Mouse (Mus musculus): ENCODE results near the gene Caskin1.

The Caskin1 gene

DNA sequence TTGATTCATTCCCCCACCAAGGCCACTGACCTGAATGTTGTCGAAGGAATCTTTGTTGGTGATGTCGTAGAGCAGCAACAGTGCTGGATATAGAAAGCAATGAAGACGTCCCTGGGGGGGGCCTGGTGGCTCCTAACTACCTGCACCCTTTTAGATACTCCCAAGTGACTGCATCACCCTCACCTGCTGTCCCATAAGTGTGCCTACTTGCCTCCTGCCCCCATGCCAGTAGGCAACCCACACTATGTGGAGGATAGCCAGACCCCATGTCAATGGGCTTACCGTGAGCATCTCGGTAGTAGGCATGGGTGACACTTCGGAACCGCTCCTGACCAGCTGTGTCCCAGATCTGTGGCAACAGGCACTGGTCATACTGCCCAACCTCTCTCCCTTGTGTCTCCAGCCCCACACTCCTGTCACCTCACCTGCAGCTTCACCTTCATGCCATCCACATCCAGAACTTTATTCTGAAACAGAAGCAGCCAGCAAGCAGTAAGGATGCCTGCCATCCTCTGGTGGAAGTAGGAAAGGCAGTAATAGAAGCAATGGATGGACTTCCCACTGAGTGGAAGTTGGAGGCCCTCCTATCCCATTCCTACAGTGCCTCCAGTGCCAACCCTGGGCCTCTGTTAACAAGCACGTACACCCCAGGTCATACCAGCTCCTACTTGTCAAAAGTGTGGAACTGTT lies 42.1 kb downstream of the Caskin1 start:
- in situ Hi-C loops (cut with MboI; ENCODE audit: low sequenced_read_pairs) = loop anchor here (10.0 kb wide), 1 partner anchor 124 kb away; the partner anchor contains the start of genes Npw and Slc9a3r2

DNA sequence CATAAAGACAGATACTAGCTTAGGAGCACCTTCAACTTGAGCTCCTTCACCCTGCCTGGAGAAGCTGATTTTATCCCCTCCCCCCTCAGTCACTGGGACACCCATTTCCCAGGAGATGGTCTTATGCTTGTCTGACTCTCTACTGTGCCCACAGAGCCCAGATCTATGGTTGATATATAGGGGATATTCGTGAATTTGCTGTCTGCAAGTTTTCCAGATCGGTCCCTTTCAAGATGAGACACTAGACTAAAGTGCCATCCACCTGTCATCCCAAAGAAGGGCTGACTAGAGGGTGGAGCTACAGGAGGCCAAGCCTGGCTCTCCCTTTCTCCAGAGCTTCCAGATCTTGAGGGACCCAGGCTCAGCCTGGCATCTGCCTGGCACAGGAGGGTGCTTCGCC lies 42.7 kb downstream of the Caskin1 start:
- in situ Hi-C loops (cut with MboI; ENCODE audit: low sequenced_read_pairs) = loop anchor here (10.0 kb wide), 1 partner anchor 124 kb away; the partner anchor contains the start of genes Npw and Slc9a3r2

DNA sequence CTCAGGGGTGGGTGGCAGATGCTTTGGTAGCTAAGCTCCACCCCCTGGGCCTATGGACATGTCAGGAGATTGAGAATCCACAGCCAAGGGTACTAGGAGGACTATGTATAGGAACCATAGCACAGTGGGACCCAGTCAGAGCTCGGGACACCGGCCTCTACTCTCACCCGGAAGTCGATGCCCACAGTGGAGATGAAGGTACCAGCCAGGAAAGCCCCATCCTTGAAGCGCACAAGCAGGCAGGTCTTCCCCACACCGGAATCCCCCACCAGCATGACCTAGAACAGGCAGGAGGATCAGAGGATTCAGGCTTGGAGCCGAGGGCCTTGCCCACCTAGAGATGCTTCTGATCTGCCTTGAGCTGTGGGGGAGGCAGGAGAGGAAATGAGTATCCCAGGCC lies 43.6 kb downstream of the Caskin1 start:
- in situ Hi-C loops (cut with MboI; ENCODE audit: low sequenced_read_pairs) = loop anchor here (10.0 kb wide), 1 partner anchor 123 kb away; the partner anchor contains the start of genes Npw and Slc9a3r2

DNA sequence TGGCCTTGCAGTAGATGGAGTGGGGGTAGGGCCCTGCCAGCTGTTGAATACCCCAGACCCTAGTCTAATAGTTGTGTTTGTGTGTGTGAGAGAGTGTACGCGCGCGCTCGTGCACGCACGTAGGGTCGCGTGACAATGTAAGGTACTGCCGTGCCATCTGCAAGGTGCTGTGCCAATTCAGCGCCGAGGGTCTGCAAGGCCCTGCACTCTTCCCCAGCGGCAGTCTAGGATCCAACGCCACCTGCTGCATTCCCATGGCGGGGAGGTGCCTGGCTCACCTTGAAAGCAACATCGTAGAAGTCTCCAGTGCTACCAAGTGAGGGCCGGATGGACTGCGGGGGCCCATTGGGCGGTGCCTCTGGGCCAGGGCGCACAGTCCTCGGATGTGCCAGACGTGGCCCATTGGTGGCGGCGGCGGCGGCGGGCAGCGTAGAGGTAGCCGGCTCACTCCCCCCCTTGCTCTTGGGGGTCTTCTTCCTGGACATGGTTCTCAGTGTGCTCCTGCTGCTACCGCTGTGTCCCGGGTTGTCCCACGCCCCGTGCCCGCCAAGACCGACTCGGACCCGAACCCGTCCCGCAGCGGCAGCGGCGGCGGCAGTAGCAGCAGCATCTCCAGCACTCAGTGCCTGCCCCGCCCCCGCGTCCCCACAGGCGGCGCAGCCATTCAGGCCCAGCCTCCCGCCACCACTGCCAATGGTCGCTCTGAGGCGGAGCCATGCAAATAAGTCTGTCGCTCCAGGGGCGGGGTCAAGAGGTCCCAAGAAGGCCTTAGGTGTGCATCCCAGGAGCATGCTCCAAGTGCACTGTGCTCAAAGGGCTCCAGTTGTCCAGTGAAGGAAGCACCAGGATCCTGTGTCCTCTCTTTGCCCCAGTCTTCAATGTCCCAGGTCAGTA lies 44.9 kb downstream of the Caskin1 start:
- in situ Hi-C loops (cut with MboI; ENCODE audit: low sequenced_read_pairs) = loop anchor here (10.0 kb wide), 1 partner anchor 121 kb away; the partner anchor contains the start of genes Npw and Slc9a3r2

DNA sequence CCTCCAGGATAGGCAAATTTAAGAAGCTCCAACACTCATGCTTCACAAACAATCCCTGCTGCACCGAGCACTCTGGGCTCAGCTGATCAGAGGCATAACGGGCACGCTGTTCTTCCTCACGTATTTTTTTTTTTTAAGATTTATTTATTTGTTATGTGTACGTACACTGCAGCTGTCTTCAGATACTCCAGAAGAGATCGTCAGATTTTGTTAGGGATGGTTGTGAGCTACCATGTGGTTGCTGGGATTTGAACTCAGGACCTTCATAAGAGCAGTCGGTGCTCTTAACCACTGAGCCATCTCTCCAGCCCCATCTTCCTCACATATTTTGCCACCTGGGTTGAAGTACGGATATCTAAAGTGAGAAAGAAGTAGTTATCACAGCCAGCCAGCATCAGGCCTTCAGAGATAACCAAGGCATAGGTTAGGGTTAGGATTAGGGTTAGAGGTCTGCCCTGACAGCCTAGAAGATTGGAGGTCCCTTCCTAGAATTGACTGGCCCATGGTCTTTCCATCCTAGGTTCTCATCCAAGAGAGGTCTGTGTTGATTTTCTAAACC lies 45.8 kb downstream of the Caskin1 start, which contains the start of gene Rab26:
Gene Rab26 (minus strand): TSS at position 51 of the 559 bp plus-strand sequence.
- in situ Hi-C loops (cut with MboI; ENCODE audit: low sequenced_read_pairs) = loop anchor here (10.0 kb wide), 1 partner anchor 121 kb away; the partner anchor contains the start of genes Npw and Slc9a3r2

DNA sequence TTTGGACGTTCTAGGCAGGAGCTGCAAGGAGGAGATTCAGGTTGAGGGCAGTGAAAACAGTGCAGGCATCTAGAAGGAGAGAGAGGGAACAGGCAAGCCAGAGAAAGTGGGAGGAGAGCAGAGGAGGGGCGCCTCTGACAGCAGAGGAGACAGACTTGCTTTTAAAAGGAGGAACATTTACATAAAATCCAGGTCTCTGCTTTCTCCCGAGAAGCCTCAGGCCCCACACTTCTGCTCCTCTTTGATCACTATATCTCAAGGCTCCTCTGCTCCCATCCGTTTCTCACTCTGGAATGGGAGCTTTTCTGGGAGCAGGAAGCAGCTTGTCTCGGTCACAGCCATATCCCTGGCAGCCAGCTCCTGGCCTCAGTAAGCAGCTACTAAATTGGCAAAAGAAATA lies 46.9 kb downstream of the Caskin1 start:
- in situ Hi-C loops (cut with MboI; ENCODE audit: low sequenced_read_pairs) = loop anchor here (10.0 kb wide), 1 partner anchor 120 kb away; the partner anchor contains the start of genes Npw and Slc9a3r2

DNA sequence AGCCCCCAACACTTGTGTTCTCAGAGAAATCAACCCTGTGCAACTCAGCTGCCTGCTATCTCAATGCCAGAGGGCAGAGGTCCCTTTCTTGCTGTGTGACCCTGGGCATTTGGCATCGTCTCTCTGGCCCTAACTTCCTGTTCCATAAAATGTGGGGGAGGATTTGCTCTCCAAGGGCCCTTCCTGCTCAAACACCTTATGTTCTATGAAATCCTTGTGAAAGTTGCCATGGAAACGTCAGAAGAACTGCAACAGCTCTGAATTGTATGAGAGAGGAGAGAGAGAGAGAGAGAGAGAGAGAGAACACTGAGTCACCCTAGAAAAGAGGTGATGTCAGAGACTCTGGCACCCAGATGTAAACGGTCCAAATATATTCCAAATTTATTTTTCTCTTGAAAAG lies 49.1 kb downstream of the Caskin1 start:
- in situ Hi-C loops (cut with MboI; ENCODE audit: low sequenced_read_pairs) = loop anchor here (10.0 kb wide), 1 partner anchor 117 kb away; the partner anchor contains the start of genes Npw and Slc9a3r2

DNA sequence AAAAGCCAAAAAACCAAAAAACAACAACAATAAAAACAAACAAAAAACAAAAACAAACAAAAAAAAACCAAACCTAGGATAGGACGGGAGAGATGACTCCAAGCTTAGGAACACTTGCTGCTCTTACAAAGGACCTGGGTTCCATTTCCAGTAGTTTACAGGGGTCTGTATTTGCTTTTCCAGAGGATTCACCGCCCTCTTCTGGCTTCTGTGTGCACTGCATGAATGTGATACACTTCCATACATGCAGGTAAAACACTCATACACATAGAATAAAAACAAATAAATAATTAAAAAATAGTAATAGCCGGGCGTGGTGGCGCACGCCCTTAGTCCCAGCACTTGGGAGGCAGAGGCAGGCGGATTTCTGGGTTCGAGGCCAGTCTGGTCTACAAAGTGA lies 50.5 kb downstream of the Caskin1 start:
- in situ Hi-C loops (cut with MboI; ENCODE audit: low sequenced_read_pairs) = loop anchor here (10.0 kb wide), 1 partner anchor 116 kb away; the partner anchor contains the start of genes Npw and Slc9a3r2

DNA sequence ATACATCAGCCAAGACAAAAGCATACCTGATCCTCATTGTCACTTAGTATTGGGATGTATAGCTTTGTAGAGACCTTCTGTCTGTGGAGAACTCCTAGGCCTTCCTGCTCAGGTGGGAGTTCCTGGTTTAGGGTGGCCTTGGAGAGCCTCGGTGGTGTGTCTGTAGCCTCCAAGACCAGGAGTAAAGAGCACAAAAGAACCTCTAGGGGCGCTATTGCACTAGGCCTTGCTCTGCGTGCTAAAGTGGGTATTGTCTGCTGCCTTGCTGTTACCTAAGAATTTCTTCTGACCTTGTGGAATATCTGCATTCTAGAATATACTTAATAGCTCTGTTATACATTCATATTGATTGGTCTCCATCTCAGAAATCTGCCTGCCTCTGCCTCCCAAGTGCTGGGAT lies 52.0 kb downstream of the Caskin1 start:
- in situ Hi-C loops (cut with MboI; ENCODE audit: low sequenced_read_pairs) = no loop called here

DNA sequence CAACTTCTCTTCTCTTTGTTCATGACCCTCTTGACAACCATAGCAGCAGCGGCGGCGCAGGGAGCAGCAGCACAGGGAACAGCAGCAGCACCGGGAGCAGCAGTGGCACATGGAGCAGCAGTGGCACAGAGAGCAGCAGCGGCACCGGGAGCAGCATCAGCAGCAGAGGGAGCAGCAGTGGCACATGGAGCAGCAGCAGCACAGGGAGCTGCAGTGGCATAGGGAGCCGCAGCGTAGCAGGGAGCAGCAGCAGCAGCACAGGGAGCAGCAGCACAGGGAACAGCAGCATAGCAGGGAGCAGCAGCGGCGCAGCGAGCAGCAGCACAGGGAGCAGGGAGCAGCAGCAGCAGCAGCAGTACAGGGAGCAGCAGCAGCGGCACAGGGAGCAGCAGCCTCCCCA lies 56.2 kb downstream of the Caskin1 start:
- in situ Hi-C loops (cut with MboI; ENCODE audit: low sequenced_read_pairs) = no loop called here

DNA sequence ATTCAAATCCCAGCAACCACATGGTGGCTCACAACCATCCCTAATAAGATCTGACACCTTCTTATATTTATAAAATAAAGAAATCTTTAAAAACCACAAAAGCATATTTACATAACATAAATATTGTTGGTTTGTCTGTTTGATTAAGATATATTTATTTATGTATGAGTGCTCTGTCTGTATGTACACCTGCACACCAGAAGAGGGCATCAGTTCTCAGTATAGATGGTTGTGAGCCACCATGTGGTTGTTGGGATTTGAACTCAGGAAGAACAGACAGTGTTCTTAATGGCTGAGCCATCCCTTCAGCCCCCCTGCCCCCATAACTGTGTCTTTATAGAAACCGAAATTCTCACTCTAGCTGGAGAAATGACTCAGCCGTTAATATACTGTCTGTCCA lies 56.8 kb downstream of the Caskin1 start:
- in situ Hi-C loops (cut with MboI; ENCODE audit: low sequenced_read_pairs) = no loop called here

DNA sequence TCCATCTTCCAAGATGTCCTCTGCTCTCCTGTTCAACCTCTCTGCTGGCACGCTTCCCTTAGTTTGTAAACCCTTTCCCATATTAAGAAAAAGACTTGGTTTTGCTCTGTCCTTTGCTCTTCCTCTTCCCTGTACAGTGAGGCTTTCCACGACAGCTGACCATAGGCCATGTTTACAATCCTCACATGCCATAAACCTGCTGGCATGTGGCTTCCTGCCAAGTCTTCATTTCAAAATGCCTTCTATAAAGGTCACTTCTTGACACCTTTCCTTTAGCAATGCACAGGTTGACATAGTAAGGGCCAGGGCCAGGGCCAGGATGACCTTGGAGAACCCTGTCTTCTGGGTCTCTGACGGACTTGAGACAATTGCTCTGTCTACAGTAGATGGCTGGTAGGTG lies 57.8 kb downstream of the Caskin1 start:
- in situ Hi-C loops (cut with MboI; ENCODE audit: low sequenced_read_pairs) = no loop called here

DNA sequence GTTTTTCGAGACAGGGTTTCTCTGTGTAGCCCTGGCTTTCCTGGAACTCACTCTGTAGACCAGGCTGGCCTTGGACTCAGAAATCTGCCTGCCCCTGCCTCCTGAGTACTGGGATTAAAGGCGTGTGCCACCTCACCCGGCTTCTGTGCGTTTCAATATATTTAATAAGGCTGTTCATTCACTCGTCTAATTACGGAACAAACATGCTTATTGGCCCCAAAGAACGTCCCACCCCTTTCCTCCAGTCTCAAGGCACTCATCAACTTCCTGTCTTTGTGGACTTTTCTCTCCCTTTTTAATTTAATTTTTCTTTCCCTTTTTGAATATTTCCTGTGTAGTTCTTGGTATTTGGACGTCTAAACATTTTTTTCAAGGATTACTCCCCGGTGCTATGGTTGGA lies 60.0 kb downstream of the Caskin1 start:
- in situ Hi-C loops (cut with MboI; ENCODE audit: low sequenced_read_pairs) = no loop called here

DNA sequence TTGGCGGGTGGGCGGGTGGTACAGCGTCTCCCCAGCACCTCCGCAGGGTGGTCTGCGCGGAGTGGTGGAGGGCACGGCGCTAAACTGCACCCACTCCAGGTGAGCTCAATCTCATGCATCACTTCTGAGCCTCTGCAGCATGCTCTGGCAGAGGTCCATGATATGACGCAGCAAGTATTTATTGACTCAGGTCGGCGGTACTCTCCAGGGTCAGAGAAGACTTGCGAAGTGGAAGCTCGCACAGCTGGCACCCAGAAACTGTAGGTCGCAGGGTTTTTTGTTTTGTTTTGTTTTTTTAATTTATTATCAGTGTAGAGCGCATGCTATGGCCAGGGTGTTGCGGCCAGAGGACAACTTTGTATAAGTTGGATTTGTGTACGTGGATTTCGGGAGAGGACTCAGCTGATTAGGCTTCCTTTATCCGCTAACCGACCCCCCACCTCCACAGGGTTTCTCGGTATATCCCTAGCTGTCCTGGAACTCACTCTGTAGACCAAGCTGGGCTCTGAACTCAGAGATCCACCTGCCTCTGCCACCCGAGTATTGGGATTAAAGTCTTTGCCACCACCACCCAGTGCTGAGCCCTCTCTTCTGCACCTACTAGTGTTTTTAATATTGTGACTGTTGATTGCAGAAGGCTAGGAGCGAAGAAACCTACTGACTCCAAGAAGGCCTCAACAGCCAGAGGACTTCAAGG lies 60.7 kb downstream of the Caskin1 start:
- in situ Hi-C loops (cut with MboI; ENCODE audit: low sequenced_read_pairs) = no loop called here

DNA sequence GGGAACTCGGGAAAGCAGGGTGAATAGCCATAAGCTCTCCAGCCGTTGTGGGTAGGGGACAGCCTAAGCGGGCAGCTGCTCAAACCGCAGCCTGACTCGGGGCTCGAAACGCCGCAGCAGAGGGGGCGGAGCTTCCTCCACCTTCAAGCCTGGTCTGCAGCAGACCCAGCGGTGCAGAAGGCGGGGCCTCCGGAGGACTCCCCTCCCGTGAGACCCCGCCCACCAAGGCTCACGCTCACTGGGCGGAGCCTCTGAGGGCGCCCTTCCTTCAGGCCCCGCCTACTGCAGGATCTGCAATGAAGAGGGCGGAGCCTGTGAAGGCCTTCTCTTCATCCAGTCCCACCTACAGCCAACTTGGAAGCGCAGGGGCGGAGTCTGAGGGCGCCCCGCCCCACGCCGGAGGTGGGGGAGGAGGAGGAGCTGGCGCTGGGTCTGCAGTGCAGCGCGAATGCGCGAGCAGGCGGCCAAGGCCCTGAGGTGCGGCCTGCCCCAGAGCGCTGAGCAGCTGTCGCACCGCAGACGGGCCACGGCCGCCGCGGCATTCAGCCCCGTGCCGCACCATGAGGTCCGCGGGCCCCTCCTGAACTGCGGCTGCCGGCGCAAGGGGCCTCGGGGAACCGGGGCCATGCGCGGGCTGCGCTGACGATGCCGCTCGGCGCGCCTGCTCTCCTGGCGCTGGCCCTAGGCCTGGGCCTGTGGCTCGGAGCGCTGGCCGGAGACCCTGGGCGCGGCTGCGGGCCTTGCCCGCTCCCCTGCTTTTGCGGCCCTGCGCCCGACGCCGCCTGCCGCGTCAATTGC lies 61.4 kb downstream of the Caskin1 start, which contains the start of gene Pkd1:
Gene Pkd1 (plus strand): TSS at position 217 of the 798 bp plus-strand sequence.
- in situ Hi-C loops (cut with MboI; ENCODE audit: low sequenced_read_pairs) = no loop called here

DNA sequence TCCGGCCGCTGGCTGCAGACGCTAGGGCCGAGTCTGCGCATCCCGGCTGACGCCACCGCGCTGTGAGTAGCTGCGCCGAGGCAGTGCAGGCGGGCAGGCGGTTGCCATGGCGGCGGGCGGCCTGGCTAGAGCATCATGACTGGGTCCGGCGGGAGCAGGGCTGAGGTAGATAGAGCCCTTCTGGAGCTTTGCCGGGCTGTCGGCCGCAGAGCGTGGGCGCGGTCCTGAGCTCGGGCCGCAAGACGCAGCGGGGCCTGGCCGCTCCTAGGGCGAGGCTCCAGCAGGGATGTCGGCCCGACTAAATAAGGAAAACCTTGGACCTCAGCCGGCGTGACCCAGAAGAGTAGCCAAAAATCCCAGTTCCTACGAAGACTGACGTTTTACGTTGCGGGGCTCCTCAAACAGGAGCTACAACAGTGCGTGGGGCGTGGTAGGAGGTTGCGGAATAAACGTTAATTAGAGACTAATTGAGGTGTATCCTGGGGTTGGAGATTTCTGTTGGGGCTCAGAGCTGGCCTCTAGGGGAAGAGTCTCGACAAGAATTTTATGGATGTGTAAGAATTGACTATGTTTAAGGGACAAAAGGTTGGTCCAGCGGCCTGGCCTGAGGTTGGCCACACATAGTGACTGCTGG lies 62.1 kb downstream of the Caskin1 start:
- in situ Hi-C loops (cut with MboI; ENCODE audit: low sequenced_read_pairs) = no loop called here

DNA sequence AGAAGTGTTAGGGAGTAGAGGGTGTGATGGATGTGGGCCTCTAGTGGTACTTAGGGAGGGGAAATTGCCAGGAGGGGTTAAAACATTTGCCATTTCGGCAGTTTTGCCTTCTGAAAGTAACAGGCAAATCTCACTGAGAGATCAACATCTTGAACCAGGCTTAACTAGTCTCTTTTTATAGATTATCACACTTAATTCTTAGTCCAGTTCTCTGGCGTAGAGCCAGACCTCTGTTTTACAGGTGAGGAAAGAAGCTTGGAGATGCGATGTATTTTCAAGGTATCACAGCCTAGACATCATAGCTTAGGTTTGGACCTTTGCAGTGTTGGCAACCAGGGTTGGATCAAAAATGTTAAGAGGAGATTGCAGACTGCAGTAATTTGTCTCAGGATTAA lies 62.6 kb downstream of the Caskin1 start:
- in situ Hi-C loops (cut with MboI; ENCODE audit: low sequenced_read_pairs) = no loop called here

DNA sequence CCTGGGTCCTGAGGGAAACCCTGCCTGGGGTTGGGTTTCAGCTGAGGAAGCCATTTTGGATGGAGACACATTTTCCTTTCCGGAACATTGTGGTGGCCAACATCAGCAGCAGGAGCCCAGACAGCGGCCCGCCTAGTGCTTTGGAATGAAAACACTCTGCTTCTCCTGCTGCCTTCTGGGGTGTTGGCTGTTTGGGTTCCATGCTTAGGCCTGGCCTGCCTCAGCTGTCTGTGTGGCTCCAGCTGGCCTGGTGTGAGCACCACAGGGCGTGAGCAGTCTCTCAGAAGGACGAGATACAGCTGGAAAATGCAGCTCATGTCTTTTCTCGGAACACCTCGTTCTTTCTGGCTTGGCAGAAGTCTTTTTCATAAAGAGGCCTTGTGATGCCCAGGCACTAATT lies 68.7 kb downstream of the Caskin1 start:
- in situ Hi-C loops (cut with MboI; ENCODE audit: low sequenced_read_pairs) = no loop called here

Measured in CH12F3 (cell line).